Mouse (Mus musculus) ovary, postnatal 14 days (tissue): ENCODE measurements around the gene Ripply3.

Source experiments
- DNase-seq: peaks from one replicate; pipeline ENCODE4 v3.0.0; 2022; ENCODE audit warnings: low spot score

Ripply3 gene

DNA sequence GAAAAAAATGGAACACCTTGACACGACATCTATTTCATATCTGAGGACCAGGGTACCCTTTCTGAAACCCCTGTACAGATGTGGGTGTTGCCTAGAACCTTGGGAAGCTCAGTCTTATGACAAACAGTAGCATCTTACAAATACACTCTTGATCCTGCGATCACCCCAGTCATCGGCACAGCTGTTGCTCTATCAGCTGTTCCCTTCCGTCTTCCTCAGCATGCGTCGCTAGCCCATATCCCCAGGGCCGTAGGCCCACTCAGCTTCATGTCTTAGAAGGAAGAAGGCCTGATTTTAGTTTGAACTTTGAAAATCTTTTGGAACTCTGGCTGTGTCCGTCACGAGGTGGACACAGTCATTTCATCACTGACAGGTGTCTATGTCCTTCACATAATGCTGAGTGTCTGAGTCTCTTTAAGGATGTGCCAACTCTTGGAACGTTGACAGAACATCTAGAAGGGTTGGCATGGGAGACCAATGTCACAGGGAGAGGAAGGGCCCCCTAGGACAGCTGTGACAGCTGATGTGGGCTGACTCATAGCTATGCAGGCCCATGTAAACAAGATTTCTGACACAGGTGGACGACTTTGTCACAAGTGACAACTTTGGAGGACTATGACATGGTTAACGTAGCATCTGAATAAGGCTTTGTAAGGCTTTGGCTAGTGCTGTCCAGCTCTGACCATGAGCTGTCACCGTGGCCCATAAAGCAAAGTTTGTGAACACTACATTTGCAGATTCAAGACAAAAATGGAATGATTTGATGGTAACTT, 32.5 kb downstream of the Ripply3 start:
- no peak for DNase-seq

DNA sequence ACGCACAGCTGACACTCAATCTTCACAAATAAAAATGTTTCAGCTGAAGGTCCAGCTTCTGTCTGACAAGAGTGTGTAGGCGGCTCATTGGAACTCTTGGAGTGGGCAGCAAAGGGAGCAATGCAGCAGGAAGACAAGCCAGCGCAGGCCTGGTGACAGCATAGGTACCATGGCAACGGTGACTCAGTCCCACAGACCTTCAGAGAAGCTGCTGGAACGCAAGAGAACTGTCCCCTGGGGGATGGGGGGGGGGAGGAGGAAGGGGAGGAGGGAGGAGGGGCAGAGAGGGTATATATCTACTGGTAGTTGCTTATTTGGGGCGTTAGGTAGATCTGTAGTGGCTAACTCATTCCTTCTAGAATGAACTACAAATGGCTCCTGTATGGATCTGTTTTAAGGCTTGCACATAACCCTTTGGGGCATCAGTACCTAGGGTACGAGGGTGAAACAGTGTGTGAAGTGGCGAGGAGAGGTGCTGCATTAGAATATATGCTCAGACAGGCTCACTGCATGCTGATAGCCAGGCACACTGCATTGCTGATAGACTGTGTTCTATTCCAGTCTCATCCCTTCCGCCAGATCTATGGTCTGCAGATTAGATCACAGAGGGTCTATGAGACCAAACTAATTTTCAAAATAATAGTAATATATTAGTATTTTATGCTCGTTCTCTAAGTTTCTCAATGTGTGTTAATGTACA, 34.1 kb downstream of the Ripply3 start:
- DNase-seq = no peak

DNA sequence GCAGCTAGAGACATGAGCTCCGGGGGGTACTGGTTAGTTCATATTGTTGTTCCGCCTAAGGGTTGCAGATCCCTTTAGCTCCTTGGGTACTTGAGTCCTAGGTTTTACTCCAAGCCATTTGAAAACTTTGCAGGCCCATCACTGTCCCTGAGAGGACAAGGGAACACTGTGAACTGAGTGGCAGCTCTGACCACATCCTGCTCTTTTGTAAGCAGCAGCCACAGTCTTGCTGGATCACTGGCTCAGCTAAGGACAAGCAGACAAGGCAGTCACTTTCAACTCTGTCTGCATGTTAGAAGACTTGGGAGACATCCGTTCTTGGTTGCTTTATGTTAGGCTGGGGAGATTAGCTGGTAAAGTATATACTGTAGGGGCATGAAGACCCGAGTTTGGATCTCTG, 35.6 kb downstream of the Ripply3 start:
- DNase-seq = no peak

DNA sequence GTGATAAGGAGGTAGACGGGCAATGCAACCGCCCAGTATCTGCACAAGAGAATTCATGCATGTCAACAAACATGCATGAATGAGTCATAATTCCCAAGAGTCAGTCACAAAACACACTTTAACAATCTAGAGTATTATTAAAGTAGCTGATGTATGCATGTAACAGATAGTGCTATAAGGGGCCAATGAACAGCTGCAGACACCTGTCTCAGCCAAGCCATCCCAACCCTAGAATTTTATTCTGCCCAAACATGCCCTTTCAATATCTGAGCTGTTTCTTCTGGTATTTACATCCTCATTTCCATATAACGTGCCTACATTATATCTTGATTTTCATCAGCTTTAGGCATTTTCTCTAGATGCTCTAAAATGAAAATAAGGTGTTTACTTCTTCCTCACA, 37.2 kb downstream of the Ripply3 start:
- DNase-seq = no peak

DNA sequence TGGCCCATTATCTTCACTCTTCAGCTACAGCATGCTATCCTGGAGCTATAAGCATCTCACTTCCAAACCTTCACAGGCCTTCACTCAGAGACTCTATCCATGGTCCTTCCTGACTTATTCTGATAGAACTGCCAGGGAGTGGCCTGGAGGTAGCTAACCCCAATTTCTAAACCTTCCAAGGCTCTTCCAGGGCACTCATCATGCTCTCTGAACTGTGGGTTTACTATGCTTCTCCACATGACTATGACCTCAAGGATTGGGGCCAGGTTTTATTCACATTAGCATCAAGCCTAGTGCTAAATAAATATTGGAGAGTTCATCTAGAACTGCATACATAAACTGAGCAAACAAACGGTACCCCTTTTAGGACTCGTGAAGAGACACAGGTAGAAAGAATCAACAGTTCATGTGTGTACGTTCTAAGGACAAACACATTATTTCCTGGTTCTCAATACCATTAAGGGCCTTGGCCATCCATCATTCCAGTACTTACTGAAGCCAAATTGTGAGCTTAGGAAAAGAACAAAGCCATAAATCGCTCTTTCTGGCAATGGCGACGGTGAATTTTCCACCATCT, 41.5 kb downstream of the Ripply3 start:
- no peak for DNase-seq

DNA sequence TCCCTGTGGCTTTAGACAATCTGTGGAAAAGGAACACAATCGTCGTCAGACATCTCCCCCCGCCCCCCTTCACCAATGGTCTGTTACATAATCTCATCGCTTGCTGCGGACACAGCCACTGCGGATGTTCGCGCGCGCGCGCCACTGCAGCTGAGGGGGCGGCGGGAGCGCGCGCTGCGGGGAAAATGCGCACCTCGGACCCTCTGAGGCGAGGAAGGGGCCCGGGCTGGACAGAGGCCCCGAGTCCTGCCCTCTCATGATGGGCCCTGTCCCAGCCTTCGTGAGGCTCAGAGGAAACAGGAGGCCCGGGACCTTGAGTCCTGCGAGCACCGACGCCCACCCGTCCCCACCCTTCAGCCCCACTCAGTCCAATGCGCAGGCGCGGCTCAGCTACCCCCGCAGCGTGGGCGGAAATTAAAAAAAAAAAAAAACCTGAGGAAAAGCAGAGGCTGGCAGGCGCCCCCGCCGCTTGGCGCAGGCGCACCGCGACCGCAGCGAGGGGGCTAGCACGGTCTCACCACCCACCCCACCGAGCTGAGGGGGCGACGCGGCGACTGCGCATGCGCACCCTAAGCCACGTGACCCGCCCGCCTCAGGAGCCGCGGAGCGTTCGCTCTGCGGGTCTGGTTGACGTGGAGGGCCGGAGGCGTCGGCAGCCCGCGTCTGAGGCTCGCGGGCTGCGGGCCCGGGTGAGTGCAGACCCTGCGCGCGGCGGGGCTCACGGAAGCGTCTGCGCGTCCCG, 42.1 kb downstream of the Ripply3 start, which contains the start of gene Ttc3:
TSS of gene Ttc3 (plus strand) at position 446 of the 742 bp plus-strand sequence.
- DNase-seq = peak; percentile 92

DNA sequence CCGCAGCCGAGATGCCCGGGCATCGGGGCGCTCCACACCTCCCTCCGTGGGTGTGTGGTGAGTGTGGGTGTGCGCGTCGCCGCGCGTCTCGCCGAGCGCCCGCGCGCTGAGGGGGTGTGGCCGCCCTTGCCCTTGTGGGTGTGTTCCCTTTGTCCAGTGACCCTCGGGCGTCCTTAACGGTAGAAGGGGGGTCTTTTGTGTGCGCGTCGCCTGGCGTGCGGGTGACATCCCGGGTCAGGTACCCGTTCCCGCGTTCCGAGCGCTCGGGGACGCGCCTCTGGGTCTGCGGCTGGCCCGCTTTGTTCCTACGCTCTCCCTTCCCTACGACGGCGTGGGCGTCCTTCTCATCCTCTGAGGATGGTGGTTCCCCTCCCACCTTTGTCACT, 42.7 kb downstream of the Ripply3 start:
- no peak for DNase-seq

DNA sequence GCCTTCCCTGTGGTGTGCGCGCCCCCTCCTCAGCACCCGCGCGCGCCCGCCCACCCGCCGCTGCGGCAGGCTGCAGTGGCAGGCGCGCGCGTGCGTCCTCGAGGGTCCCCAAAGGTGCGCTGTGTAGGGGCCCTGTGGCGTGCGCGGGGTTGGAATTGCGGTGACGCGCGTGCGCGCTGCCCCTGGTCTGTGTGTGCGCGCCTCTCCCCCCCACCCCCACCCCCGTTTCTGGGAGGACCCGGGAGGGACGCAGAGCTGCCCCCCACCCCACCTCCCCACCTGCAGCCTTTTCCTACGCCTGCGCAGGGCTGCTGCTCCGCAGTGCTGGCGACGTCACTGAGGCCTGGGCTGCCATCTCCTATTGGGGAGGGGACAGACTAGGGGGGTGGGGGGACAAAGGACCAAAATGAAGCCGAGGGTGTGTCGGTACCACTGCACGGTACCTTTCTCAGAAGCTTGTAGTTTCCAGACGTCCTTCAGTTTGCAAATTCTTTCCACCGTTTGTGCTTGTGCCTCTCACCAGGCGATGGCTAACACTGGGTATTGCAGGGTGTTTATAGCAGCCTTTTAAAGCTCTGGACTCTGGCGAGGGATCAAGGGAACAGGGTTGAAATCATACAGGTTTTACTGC, 43.2 kb downstream of the Ripply3 start, which contains the start of gene Pigp:
TSS of gene Pigp (minus strand) at position 542 of the 631 bp plus-strand sequence.
- DNase-seq = peak; percentile 46

DNA sequence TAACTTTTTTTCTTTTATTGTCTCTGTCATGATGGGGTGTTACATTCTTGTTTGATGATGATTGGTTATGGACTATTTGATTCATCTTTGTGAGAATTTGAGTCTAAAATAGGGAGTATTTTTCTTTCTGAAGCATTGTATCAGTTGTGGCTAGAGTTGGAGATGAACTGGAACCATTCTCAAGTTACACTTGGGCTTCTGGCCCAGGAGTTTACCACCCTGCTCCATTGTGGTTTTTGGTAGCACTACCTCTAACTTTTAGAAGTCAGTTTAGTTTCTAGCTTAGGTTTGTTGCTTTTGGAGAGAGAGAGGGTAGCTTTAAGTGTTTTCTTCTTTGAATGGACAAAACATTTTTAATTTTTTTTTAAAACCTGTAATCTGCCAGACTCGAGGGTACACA, 51.2 kb downstream of the Ripply3 start:
- DNase-seq = no peak

DNA sequence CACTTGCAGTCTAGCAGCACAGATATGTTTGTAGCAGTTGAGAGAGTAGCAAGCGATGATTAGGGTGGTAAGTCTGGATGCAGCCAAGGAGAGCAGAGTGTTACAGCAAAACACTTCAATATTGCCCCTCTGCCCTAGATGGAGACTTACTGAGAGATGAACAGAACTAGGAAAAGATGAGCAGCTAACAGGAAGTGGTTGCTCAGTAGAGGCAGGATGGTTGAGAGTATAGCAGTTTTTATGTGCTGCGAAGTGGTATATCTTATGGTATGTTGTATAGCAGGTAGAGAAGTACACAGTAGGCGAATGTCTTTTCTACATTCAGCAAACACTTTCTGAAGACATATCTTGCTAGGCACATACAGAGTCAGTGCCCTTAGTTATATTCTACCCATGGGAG, 55.1 kb downstream of the Ripply3 start:
- DNase-seq = no peak
